Mouse (Mus musculus) adrenal gland, postnatal 36 days (tissue): Measurements from ENCODE around the gene Gas7. TPM values are rescaled to one million over a fixed set of nuclear protein-coding genes. Genes with fewer than 3 reads are reported as not detected.

Experiments used
- DNase-seq, 2 experiments: peaks; one replicate each; pipeline ENCODE4 v3.0.0; 2021; ENCODE audit warnings: mixed read lengths in 1 of 2
- total RNA-seq, 2 experiments: library from RNA; stranded (reverse); gene quantifications; 2 replicates each; pipeline ENCODE4 v1.2.3; 2021

Gene Gas7
- total RNA-seq, 2 experiments from 2014 or later = 37.2 to 76.3 TPM

DNA sequence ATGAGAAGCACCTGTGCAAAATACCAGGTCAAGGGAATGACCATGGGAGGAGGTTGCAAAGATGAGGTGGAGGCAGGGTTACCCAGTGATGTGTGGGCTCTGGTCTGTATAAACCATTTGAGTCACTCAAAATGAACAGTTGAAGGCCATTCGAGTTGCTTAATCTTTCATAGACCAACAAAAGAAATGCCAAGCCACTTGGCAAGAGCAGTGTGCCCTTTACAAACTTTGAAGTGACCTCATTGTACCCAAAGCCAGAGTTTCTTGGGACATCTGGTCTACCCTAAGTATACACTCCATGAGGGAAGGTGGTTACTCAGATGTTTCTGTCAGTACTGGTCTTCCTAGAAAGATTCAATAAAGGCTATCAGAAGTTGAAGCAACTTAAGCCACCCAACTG, 80.5 kb downstream of the Gas7 start:
- DNase-seq = peak; percentile 57 to 61

DNA sequence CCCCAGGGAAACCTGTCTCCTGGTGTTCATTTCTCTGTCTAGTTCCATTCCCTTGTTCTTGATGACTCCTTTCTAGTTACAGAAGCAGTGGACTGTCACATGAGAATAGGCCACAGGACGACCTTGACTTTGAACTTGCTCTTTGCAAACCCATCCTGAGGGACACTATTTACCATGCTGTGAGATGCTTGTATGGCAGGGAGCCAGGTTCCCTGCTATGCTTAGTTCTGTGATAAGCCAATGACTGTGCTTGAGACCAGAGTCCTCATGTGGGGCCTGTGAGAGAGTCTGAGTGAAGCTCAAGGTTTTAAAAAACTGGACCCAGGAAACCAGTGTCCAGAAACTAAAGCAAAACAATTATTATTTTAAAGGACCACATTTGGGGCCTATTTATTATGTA, 81.2 kb downstream of the Gas7 start:
- DNase-seq = peak; percentile 43 to 54

DNA sequence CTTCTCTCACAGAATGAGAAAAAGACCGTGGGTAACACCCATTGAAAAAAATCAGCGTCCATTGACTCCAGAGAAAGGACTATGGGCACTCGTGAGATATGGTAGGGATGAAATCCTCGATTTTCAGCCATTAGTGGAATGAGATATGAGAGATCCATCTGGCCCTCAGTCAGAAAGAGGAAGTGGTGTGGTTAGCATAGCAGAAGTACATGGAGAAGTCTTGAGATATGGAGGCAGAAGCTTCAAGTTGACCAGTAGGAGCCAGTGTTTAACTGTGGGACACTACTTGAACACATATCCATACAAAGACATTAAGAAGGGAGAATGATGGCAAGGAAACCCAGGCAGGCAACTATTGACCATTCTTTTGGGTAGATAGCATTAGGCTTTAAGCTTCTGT, 82.1 kb downstream of the Gas7 start:
- DNase-seq = no peak

DNA sequence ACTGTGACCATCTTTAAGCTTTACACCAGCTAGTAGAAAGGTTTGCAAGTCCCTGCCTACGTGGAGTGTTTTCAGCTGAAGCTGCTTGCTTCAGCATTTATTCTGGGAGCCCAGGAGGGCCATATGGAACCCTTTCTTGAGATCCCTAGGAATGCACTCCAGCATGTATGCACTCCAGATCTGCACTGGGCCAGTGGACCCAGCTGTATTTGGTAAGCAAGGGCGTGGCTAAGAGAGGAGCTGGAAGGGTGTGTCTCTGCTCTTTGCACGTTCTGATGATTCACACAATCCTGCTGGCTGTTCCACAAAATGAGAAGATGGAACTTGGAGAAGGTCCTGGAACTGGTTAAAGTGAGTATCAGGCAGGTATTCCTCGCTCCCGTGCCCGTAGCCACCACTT, 83.3 kb downstream of the Gas7 start:
- no peak for DNase-seq

DNA sequence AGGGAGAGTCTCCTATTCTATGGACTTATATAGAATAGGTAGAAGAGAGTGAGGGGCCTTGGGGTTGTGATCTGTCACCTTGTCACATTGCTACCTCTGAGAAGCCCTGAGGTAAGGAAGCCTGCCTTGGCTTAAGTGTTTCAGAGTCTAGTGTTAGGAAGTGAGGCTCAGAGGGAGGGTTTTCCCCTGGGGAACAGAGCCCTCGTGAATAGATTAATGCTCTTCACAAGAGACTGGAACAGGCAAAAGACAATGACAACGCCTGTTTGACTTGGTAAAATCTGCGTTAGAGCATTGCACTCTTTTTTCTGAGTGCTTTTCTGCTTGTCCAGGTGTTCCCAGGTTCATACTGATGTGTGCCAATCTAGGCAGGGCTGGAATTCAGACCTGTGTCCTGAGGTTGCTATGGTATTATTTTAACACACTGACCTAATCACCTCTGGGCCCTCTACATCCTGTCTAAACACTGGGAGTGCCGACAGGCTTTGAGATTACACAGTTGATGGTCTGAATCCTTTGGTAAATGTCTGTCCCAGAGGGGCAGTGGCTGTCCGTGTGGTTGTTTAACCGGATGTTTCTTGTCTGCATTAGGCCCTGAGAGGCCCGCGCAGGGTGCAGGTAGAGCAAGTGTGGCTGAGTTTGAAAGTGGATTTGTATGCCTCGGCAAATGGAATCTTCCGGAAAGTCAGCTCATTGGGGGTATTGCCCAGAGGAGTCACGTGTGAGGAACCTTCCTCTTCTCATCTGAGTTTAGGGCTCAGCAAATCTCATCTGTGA, 89.6 kb downstream of the Gas7 start:
- no peak for DNase-seq

DNA sequence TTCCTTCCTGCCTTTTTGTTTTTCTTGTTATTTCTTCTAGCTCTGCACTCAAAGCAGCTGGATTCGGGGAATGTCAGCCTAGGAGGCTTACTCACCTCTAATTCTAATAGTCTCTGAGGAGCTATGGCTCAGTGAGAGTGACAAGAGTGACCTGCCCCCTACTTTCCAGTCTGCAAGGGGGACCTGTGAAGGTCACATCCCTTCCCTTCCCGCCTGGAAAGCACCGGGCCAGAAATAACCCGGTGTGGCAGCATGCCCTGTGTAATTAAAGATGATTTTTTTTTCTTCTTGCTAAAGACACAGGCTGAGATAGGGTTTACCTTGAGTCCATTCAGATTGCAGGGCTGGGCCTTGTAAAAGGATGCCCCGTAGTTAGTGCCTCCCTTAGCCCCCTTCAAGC, 91.3 kb downstream of the Gas7 start:
- DNase-seq = no peak

GRCm38 (mm10) chr11:67549306-67549705, 94.1 kb downstream of the Gas7 start:
- DNase-seq = no peak

DNA sequence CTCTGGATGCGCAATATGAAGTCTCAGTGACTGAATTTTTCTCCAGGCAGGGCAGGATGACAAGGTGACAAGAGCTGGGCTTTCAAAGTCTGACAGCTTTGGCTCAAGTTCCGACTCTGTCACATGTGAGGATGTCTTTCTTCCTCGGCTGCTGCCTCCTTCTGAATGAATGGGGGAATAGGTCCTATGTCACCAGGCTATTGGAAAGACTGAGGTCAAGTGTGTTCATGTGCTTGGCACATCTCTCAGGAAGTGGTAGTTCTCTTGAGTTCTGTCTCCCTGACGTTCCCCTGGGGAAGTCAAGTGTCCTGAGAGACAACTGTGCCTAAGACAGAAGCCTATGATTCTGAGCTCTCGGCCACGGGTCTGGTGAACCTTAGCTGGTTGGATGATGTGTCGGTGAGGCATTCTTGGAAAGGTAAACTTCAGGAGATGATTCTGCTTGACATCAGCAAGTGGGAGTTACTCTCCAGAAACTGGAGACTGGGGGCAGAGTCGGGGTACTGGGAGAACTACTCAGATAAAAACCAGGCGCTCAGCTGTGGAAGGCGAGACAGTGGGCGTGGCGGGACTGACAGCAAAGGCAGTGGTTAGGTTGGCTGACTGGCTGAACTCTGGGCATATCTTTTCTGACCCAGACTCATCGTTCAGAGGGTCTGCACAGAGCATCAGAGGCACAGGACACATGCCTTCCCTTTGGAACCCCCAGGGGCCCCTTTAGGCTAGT, 94.7 kb downstream of the Gas7 start:
- DNase-seq = no peak

- DNase-seq = no peak
Observed at GRCm38 (mm10) chr11:67552400-67552799, 97.2 kb downstream of the Gas7 start.

DNA sequence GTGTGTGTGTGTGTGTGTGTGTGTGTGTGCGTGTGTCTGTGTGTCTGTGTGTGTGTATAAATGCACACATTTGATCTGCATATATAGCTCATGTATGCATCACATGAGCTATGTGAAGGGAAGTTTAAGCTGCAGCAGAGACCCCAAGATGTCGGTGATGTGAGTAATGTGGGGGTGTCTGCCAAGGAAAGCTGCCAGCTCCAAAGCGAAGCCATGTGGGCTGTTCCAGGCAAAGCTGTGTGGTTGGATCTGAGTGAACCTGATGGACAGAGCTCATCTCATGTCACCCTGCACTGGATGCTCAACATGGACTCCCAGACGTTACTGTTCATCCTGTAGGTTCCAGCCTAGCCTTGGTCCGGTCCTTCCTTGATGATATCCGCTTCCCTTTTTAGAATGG, 99.0 kb downstream of the Gas7 start:
- no peak for DNase-seq

DNA sequence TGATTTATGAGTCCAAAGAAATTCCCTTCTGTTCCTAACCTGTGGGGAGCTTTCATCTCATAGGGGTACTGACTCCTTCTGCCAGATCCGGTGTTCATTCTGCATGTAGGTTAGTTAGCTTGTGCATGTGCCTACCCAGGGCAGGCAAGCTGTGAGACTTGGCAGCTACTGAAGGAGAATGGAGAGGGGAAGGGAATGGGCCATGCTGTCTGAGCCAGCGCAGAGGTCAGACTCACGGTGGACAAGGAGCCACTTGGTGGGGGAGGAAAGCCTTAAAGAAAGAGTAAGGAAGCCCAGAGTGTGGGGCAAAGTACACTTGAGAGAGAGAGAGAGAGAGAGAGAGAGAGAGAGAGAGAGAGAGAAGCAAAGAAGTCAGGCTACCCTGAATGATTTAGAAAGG, 101.1 kb downstream of the Gas7 start:
- no peak for DNase-seq

DNA sequence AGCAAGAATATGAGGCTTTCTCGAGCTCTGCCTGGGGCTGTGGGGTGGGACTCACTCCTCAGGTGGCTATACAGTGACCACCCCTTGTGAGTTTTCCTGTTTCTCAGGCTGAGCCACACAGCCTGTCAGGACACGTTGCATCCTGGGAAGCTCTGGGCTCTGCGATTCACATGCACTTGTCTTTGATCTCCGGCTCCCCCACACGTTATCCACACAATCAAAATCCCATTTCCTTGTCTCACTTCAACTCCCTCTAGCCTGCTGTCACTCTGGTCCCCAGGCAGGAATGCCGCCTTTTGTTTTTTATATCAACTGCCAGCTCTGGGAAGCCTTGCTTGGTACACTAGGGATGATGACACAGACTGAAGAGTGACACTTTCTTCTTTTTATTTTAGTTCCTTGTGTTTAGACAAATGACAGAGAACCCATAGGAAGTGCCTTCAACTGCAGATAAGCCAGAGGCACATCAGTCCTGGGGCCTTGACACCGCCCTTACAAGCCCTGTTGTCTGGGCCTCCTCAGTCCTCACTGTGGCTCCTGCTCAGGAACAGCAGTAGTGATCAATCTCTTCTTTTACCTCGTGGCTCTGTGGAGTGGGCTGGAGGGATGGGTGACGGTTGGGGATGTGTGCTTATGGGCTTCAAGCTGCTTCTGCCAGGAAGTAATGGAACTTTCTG, 103.7 kb downstream of the Gas7 start:
- DNase-seq = no peak

GRCm38 (mm10) chr11:67559522-67559921, 104.3 kb downstream of the Gas7 start:
- DNase-seq = no peak

- no peak for DNase-seq
Observed at GRCm38 (mm10) chr11:67561631-67562030, 106.4 kb downstream of the Gas7 start.

DNA sequence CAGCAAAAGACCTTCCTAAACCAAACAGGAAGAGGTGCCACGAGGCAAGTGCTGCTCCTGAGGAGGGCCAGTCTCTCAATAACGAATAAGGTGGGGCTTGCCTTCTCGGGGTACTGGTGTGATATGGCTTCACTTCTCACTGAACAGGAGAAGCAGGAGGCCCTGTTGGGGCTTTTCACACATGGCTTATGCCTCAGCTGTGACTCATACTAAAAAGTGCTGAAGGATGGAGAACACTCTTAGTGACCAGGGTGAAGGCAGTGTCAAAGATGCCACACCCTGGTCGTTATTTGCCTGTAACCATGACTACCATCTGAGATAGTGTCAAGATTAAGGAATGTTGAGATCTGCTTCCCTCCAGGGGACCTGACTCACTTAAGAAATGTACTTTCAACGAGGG, 107.9 kb downstream of the Gas7 start:
- DNase-seq = no peak

- no peak for DNase-seq
Observed at GRCm38 (mm10) chr11:67564003-67564637, 108.9 kb downstream of the Gas7 start.

DNA sequence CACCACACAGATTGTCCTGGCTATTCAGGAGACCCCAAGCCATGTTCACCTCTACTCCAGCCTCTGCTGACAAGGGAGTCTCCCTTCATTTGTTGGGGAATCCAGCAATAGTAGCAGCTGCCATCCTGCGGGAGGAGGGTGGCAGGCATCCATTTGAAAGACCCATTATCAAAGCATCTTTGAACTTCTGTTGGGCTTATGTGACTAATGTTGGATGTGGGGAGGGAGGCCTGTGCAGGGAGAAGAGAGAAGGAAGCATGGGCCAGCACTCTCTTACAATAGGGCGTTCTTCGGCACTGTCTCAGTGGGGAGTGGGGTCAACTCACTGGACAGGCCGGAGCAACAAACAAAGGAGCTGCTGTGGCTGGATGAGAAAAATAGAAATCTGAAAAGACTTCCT, 110.3 kb downstream of the Gas7 start:
- no peak for DNase-seq

GRCm38 (mm10) chr11:67566704-67567103, 111.5 kb downstream of the Gas7 start:
- no peak for DNase-seq

DNA sequence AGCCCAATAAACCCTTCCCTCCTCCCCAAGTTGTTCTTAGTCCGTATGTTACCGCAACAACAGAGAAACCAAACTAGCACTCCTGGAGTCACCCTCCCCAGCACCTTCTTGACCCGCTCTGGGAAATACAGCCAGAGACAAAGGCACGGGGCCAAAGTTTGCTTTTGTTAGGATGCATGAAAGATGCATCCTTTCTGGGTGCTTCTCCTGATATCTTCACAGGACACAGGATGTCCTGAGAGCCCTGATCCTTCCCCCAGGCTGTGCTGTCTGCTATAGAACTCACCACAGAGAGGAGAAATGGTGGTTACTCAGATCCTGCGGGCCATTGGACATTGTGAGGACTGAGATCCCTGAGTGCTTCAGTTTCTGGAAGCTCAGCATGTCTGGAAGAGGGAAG, 111.9 kb downstream of the Gas7 start:
- peak in 1 of 2 experiments; percentile 37 for DNase-seq

DNA sequence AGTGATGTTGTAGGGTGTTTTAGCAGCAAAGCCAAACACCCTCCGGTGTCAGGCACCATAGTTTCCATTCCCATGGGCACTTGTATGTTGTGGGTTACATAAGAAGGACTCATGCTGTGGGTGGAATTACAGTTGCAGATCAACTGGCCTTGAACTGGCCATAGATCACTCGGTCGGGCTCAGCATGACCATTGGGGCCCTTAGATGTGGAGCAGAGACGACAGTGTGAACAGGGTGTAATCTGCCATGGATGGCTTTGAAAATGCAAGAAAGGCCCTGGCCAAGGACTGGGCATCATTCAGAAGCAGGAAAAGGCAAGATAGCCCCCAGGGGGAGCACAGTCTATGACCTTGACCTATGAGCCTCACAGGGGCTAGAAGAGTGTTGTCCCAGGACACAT, 112.8 kb downstream of the Gas7 start:
- DNase-seq = peak; percentile 41 to 53

DNA sequence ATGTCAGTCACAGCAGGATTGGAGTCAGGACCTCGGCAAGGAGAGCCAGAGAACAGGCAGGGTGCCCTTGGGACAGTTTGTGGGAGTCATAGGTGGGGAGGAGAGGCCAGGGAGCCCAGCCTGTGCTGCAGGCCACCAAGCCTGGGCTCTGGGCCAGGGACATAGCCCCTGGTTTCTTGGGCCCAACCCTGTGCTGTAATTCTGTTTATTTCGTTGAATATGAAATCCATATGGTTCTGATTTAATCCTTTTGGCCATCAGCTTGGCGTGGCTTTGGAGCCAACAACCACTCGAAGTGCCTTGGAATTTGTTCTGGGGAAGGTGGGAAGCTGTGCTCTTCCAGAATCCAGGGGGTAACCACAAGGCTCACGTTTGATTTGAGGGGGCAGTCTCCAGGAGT, 113.6 kb downstream of the Gas7 start:
- peak in 1 of 2 experiments; percentile 30 for DNase-seq

DNA sequence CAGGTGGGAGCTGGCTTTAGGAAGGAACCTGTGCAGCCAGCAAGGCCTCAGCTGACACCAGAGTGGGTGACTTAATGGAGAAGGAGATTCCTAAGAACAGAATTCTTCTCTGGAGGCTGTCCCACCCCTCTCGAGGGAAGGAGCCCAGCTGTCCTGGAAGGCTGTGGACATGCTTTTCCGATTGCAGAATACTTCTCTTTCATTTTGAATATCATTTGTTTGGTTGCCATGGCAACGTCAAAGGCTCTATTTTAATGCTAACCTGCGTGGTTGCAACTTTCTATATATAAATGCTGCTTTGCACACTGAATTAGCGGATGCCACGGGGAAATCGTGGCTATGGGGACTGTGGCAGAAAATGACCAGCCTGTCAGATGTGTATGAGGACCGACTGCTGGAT, 115.7 kb downstream of the Gas7 start:
- no peak for DNase-seq

GRCm38 (mm10) chr11:67574344-67574743, 119.1 kb downstream of the Gas7 start:
- no peak for DNase-seq
